Mouse (Mus musculus): ENCODE data around the gene Olfr1330. TPM values are rescaled to one million over a fixed set of nuclear protein-coding genes. Genes with fewer than 3 reads are reported as not detected.
"Not testable (repeated sequence)": the region's sequence is repeated elsewhere in the genome, so short reads cannot be mapped to it uniquely, and the experiment has no call there.

The Olfr1330 gene
- polyA plus RNA-seq (2017; shearing (Covaris generic)) = under 1 TPM in 1 of 3 experiments, not detected in 2; 0.11 TPM

DNA sequence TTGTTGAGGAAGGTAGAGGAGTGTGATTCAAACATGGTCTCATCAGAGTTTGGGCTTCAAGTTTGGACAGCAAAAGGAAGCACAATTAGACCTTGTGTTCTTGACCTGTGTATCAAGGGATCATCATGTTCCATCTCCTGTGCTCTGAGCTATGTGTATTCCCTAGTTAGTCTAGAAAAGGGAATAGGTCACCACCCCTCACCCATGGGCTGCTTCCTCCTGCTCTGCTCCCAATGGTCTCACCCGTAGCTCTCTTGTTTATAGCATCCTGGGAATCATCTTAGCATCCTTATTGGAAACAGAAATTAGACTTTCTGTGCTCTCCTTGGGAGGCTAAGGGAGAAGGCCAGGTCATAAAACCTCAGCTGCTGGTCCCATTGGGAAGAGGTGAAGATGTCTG is at the start of gene Olfr1330:
Olfr1330 (plus strand) TSS at position 301 of the 400 bp plus-strand sequence.
- ATAC-seq = no peak

DNA sequence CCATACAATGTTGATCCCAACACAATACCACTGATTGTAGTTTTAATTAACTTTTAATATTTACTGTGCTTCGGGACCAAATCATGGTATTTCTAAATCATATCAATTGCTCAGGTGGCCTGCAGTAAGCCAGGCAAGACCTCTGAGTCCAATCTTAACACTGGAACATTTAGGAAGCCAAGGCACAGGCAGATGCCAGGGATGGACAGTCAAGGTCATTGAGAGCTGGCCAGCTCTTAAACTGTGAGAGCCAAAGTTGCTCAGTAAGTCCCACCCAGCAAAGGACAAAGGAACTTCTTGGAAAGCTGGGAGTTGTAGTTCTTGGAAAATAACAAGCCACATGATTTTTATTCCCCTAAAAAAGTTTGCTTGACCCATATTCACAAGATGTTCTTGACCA is 26.6 kb upstream of the Olfr1330 start:
- no peak for ATAC-seq

DNA sequence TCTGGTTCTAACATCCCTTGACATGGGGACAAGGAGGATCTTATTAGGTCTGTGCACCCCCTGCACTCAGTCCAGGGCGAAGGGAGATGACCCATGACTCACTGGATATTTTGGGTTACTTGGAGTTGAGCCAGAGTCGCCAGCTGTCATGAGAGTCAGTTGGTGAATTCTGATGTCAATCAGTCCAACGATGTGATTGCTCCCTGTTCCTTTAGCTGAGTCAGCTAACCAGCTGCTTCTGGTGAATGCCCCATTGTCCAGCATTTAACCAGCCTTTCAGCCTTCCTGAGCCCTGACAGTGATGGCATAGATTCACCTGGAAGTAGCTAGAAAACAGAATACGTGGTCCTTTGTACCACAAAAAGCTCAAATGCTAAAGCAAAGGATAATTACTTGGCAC is 25.7 kb upstream of the Olfr1330 start:
- ATAC-seq = no peak

DNA sequence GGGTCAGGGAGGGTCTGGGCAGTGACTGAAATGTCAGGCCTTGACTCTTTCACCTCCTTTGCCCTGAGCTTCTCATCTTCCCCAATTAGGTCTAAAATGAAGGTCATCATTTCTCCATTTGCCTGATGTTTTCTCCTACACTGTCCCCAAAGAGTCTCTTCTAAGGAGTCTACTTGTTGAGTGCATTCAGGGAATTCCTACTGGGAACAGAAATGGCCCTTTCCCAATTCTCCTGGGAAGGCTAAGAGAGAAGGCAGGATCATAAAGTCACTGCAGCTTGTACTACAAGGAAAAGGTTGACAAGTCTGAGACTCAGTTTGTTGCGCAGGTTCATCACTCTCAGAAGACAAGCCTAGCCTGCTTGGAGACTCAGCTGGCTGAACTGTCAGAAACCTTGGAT is 24.0 kb upstream of the Olfr1330 start, which contains the start of gene Olfr1331:
Olfr1331 (plus strand) TSS at position 301 of the 400 bp plus-strand sequence.
- ATAC-seq = no peak

DNA sequence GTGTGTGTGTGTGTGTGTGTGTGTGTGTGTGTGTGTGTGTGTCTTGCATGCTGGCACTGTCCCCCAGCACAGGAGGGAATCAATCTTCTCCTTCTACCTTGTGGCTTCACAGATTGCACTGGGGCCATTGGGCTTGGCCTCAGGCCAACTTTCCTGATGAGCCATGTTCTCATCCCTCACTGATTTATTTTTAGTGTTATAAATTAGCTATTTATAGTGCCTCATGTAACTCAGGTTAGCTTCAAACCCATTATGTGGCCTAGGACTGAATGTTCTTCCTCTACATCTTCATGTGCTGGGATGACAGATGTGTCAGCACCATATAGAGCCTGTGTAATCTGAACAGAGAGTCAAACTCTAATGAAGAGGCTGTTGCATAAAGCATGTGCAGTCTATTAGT is 20.8 kb upstream of the Olfr1330 start:
- no peak for ATAC-seq

DNA sequence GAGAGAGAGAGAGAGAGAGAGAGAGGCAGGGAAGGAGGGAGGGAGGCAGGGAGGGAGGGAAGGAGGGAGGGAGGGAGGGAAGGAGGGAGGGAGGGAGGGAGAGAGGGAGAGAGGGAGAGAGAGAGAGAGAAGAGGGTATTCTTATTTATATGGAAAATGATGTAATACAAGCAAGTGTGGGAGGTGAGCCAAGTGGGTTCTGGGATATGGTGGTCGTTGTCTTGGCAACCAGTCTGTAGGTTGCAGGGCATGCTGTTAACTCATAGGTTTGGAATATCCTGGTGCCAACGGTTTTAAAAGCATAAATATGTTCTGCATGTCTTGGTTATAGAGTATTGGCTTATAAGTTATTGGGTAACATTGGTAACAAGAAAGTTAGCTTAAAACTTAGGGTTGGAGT is 13.6 kb downstream of the Olfr1330 start:
- ATAC-seq = no peak

DNA sequence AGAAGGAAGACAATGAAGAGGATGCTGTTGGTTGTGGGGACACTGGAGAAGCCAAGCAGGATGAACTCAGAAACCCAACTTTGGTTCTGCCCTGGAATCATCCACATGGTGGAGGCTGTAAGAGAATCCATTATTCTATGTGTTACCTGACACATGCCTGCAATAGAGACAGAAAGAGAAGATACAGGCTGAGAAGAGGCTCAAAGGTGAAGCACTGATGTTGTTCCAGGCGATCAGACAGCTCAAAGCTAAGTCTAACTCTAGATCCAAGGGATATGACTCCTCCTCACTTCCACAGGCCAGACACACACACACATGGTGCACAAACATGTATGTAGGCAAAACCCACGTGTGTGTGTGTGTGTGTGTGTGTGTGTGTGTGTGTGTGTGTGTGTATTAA is 29.0 kb downstream of the Olfr1330 start, which contains the start of gene Olfr1329:
Olfr1329 (minus strand) TSS at position 101 of the 400 bp plus-strand sequence.
- not testable (repeated sequence) for ATAC-seq

DNA sequence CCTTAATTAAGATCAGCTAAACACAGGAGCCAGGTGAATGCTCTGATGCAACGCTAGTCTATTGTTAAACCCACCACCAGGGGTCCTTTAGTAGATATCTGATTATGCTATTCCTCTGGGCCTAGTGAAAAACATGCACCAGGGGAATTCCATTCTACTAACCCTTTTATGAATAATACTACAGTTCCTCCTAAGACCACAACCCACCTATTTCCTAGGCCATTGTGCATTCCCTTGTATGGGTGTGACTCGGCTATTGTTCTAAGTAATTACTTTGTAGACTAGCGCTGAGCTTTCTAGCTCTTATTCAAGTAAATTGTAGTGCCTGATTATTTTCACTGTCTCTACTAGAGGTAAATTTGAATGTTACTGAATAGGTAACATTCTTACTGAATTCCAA is 42.9 kb downstream of the Olfr1330 start:
- not testable (repeated sequence) for ATAC-seq

DNA sequence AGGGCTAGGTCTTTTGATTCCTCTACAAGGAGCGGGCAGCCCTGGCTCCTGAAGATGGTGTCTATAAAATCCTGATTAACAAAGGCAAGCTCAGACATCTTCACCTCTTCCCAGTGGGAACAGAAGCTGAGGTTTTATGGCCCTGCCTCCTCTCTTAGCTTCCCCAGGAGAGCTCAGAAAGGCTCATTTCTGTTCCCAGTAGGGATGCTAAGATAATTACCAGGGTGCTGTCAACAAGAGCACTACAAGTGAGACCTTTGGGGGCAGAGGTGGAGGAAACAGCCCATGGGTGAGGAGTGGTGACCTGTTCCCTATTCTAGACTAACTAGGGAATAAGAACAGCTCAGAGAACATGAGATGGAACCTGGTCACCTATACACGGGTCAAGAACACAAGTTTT is 50.1 kb downstream of the Olfr1330 start, which contains the start of gene Olfr1328:
Olfr1328 (minus strand) TSS at position 101 of the 400 bp plus-strand sequence.
- no peak for ATAC-seq

Other genes with a start within 250 kb of the Olfr1330 start
- not detected for gene Olfr62, start 229.6 kb upstream of the Olfr1330 start, polyA plus RNA-seq (2017; shearing (Covaris generic))
- not detected for gene Olfr1342, start 195.8 kb upstream of the Olfr1330 start, polyA plus RNA-seq (2017; shearing (Covaris generic))
- not detected for gene Olfr1341, start 185.1 kb upstream of the Olfr1330 start, polyA plus RNA-seq (2017; shearing (Covaris generic))
- not detected for gene Olfr1340, start 168.5 kb upstream of the Olfr1330 start, polyA plus RNA-seq (2017; shearing (Covaris generic))
- gene Olfr1339, start 156.4 kb upstream of the Olfr1330 start, polyA plus RNA-seq (2017; shearing (Covaris generic)) = not detected
- not detected for gene Olfr1338, start 129.9 kb upstream of the Olfr1330 start, polyA plus RNA-seq (2017; shearing (Covaris generic))
- not detected for gene Olfr1337, start 106.0 kb upstream of the Olfr1330 start, polyA plus RNA-seq (2017; shearing (Covaris generic))
- not detected for gene Olfr1335, start 78.7 kb upstream of the Olfr1330 start, polyA plus RNA-seq (2017; shearing (Covaris generic))
- not detected for gene Olfr1333, start 52.3 kb upstream of the Olfr1330 start, polyA plus RNA-seq (2017; shearing (Covaris generic))
- not detected for gene Olfr1331, start 23.9 kb upstream of the Olfr1330 start, polyA plus RNA-seq (2017; shearing (Covaris generic))
- gene Olfr1329, start 28.9 kb downstream of the Olfr1330 start, polyA plus RNA-seq (2017; shearing (Covaris generic)) = not detected
- gene Olfr1328, start 50.0 kb downstream of the Olfr1330 start, polyA plus RNA-seq (2017; shearing (Covaris generic)) = not detected
- gene Lao1, start 73.0 kb downstream of the Olfr1330 start, polyA plus RNA-seq (2017; shearing (Covaris generic)) = not detected
- 10 to 100 TPM; 29.4 to 37.6 (median 36.4) TPM for gene Slc2a1, start 220.1 kb downstream of the Olfr1330 start, polyA plus RNA-seq (2017; shearing (Covaris generic))

Data from inflammation-experienced regulatory T-cells, adult 6 months (primary cell).